Mouse (Mus musculus) kidney, adult 18-20 months (tissue): Measurements from ENCODE around the gene Mrgprd.
A peak's percentile ranks its signal among the peaks of the same experiment; 100 is the strongest.

ENCODE experiments used
- DNase-seq: peaks from one replicate; pipeline ENCODE4 v3.0.0; 2021

Mrgprd gene

DNA sequence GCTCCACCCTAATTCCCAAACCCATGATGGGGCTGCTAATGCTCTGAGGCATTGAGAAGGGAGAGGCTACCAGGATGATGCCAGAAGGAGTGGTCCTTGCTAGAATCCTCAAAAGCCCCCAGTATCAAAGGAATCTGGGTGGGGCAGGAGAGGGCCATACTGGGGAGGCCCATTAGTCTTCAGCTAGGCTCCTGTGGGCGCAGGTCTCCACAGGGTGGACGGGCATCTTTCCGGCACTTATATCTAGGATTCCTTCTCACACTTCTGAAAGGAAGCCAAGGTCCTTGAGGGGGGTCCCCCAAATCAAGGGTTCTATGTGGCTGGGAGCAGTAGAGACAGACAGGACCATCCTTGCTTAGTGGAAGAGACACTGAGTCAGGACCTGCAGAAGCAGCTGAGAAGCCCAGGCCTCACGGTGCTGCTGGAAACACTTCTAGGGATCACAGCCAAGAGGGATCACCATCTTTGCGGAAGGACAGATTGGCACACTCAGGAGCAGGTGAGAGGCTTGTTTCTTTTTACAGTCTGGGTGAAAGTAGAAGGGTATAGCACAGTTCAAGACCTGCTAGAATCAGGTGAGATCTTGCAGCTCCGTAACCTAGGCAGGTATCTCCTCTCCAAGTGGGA, at the start of gene Mrgprd:
Gene Mrgprd (plus strand): TSS at position 51 of the 627 bp plus-strand sequence.
- DNase-seq: no peak

DNA sequence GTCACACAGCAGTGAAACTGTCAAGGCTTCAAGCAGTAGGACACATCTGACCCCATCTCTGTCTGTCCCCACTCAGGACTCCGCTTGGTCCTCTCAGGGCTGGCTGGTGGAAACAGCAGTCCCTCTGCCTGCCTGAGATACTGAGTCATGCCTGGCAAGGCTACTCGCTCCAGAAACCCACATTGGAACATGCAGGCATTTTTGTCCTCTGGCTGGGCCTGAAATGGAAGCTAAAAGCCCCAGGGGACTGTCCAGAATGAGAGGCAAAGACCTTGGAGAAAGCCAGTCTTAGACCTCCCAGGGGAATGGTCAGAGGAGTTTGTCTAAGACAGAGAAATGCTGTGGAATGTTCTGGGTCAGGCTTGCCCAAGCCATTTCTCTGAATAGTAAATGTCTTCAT, 48.6 kb upstream of the Mrgprd start:
- peak; percentile 12 for DNase-seq

DNA sequence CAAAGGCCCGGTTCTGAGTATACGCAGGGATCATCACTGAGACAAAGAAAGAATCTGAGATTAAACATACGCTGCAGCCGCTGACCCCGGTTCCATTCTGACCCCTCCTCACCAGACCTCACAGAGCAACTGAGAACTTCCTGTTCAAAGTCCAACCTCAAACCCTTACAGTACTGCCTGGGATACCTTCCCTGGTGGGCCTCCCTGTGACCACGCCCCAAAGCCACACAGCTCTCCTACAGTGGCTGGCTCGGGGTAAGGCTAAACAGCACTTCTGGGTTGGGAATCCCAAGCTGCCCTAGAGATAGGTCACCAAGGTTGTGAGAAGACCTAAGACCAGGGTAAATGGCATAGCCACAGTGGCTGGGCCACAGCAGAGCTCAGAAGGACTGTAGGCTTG, 45.7 kb upstream of the Mrgprd start:
- DNase-seq: no peak

DNA sequence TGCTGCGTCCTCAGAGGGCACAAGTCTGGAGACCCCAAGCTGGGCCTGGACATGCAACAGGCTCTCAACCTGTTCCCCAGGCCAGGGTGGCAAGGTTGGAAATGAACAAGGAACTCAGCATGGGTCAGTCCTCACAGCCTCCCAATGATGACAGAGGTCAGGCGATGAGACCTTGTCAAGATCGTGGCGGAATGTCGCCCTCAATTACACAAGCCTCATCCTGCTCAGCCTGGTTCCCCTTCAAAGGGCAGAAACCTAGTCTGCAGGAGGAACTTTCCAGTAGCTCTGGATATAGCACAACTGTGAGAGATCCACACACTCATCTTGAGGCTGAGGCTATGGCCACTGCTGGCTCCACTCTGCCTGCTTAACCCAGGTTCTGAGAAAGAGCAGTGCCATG, 43.7 kb upstream of the Mrgprd start:
- DNase-seq: no peak

DNA sequence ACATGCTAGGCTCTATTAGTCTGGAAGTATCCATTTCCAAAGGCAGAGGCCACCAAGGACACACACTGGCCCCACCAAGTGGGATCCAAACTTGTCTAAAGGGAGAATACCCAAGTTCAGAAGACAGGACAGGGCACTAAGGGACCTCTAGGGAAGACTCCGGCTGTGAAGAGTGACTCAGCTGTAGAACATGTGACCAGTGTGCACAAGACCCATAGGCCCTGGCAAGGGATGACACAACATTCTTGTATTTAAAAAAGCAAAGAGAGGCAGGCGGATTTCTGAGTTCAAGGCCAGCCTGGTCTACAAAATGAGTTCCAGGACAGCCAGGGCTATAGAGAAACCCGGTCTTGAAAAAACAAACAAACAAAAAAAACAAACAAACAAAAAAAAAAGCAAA, 39.1 kb upstream of the Mrgprd start:
- DNase-seq: no peak

DNA sequence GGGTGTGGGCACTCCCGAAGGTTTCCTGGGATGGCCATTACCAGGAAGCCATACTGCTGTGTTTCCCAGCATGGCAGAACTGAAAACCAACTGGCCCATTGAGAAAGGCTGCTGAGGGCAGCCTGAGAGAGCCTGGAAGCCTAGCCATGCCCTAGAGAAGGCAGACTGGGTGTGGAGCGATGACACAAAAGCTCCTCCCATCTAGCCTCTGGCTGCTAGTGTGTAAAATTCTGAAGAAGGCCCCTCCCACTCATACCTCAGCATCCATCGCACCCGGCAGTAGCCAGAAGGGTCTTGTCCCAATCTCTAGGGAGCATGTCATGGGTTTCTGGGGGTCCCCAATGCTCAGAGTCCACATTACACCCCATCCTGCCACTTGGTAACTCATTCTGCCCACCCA, 33.2 kb upstream of the Mrgprd start:
- DNase-seq: no peak

DNA sequence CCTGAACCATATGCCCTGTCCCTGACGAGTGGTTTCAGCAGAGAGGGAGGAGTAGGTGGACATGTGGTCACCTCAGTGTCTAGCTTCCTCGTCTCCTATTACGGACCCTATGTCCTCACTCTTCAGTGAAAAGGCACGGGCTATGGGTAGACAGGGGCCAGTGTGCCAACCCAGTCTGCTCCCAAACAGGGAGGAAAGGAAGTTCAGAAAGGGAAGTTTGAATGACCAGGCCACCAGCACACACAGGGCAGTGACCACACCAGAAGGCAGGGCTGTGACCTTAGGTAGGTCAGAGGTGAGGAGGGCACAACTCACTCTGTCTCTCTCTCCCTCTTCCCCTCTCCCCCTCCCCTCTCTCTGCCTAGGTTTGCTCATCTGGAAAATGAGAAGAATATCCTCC, 31.6 kb upstream of the Mrgprd start:
- no peak for DNase-seq

DNA sequence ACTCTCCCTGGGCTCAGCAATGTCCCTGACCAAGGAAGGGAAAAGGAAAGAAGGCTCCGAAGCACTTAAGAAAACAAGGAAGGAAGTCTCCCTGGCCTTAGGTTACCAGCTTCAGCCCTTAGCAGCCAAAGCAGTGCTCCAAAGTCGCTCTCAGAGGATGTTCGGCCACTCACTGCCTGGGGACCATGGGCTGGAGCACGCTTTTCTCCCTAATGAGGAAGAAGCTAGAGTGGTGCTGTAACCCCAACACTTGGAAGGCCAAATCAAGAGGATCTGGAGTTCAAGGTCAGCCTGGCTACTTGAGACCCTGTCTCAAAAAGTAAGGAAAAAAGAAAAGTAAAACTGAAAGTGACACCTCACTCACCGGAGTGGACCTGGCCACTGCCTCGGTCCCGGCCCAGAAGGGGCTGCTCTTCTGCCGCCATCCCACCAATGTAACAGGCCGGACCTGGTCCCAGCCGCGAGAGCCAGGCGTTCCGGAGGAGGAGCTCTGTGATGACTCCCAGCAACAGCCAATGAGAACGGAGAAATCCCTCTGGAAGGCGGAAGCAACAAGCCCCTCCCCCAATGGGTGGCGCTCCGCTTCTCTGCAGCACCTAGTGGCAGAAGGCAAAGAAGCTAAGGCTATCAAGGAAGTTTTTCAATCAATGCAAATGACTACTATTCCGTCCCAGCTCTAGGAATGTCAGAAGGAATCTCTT, 31.0 kb upstream of the Mrgprd start, which contains the start of gene Tpcn2:
Gene Tpcn2 (minus strand): TSS at position 525 of the 701 bp plus-strand sequence.
- peak; percentile 92 for DNase-seq

DNA sequence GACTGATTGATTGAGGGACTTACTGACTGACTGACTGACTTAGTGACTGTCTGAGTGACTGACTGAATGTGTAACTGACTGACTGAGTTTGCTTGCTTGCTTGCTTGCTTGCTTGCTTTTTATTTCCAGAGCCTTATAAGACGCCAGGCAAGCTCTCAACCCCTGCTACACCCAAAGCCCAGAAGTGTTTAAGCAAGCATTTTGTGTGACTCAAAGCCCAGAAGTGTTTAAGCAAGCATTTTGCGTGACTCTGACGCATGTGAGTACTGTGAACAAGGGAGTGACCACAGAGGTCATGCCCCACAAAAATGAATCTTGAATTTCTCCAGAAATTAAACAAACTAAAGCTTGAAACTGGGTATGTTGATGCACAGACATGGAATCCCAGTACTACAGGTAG, 30.3 kb upstream of the Mrgprd start:
- DNase-seq: no peak

DNA sequence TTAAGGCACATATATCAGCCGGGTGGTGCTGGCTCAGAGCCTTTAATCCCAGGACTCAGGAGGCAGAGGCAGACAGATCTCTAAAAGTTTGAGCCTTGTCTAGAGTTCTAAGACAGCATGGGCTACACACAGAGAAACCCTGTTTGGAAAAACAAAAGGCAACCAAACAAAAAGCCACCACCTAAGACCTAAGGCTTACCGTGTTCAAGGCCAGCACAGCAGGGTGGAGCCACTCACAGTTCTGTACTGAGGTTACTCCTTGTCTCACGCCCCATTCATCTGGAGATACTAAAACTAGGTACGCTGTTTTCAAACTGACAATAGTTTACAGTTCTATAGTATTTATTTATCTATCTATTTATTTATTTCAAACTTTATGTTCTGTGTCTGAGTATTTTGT, 29.2 kb upstream of the Mrgprd start:
- no peak for DNase-seq

DNA sequence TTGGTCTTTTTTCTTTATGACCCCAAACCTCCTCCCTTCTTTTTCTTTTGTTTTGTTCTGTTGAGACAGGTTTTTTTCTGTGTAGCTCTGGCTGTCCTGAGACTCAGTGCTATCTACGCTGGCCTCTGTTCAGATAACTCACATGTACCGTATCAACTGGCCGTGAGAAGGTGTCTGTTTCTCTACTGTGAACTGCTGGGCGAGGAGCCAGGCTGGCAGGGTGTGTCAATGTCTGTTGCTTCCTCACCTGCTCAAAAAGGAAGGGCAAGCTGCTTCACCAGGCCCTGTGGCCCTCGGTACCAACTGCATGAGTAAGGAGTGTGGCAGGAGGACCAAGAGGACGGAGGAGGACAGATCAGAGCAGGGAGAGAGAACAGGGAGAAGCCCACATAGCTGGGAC, 27.2 kb upstream of the Mrgprd start:
- DNase-seq: no peak

DNA sequence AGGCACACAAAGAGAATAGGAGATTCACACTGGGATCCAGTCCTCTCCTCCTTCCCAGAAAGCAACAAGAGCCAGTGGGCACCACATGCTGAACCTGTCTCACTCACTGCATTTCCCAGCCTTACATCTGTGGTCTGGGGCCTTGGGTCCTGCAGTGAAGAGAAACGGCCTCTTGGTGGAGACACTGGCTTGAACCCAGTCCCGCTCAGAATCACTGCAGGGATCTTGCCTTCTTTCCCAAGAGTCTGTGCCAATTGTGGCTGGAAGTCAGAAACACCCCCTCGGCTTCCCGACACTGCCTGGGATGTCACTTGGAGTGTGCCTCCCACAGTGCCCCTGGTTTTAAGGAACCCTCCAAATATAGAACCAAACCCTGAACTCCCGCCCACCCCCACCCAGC, 25.3 kb upstream of the Mrgprd start:
- DNase-seq: no peak

DNA sequence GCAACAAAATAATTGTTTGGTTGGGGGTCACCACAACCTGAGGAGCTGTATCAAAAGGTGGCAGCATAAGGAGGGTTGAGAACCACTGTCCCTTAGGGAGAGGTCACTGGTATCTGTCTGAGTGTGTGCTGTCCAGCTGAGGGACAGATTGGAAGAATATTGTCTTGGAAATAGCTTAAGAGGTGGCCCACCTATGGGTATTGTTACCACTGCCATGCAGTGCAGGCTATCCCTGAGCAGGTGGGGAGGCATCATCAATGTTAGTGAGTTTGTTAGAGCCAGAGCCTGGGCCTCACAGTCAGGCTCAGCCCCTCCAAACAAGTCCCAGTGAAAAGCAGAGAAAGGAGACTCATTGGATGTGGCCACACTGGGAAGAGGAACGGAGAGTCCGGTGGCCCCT, 22.8 kb upstream of the Mrgprd start:
- no peak for DNase-seq

DNA sequence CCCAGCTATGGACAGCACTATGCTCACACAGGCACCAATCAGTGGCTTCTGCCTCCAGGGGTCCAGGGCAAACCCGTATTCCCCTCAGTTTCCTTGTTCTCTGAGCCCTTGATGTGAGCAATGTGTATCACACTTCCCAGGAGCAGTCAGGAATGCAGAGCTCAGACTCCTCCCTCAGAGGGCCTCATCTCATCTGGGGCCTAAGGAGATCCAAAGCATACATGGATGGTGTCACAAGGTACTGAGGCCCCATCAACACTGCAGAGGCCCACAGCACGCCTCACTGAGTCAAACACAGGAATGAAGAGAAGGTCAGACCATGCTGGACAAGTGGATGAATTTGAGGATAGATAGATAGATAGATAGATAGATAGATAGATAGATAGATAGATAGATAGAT, 21.9 kb upstream of the Mrgprd start:
- no peak for DNase-seq

DNA sequence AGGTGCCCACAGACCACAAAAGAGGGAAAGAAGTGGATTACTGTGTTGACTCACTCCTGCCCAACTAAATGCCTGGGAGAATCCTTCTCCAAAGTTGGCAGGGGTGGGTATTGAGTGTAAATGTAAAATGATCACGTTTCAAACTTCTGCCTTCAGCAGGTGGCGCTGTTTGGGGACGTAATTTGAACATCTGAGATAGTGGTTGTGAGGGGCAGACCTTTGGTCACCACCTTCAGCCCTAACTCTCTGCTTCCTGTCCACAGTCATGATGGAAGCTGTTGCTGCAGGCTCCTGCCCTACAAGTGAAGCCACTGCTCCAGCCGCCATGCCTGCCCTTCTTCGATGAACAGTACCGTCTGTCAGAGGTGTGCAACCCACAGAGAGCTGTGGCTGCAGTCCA, 20.8 kb upstream of the Mrgprd start:
- DNase-seq: no peak

DNA sequence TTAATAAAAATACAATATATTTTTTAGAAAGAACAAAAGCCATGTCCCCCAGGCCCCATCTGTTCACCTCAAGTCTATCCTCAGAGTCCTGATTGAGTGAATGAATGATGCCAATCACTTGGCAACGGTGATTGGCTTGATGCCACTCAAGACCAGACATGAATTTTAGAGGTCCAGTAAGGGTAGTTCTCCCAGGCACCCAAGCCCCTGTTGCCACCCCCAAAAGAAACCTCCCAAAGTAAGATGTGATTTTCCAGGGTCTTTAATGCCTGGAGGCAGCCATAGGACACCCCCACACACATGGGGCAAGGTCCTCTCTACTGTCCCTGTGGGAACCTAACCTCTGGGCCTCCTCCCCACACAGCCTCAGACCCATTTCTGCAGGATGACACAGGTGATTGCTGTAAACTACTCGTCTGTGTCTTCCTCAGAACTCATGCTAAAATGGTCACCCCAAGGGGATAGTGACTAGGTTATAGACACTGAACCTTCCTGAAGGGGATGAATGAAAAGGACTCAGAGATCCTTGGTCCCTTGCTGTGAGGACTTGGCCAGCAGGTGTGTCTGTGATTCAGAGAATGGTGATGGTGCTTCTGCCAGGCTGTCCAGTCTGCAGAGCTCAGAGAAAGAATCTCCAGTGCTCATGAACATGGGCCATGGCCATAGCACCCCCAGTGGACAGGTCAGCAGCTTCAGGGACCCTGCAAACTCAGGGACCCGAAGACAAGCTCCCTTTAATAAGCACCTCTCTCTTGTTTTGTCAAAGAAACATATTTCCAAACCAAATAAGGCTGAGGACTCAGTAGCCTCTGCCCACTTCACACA, 15.8 kb upstream of the Mrgprd start:
- DNase-seq: no peak

DNA sequence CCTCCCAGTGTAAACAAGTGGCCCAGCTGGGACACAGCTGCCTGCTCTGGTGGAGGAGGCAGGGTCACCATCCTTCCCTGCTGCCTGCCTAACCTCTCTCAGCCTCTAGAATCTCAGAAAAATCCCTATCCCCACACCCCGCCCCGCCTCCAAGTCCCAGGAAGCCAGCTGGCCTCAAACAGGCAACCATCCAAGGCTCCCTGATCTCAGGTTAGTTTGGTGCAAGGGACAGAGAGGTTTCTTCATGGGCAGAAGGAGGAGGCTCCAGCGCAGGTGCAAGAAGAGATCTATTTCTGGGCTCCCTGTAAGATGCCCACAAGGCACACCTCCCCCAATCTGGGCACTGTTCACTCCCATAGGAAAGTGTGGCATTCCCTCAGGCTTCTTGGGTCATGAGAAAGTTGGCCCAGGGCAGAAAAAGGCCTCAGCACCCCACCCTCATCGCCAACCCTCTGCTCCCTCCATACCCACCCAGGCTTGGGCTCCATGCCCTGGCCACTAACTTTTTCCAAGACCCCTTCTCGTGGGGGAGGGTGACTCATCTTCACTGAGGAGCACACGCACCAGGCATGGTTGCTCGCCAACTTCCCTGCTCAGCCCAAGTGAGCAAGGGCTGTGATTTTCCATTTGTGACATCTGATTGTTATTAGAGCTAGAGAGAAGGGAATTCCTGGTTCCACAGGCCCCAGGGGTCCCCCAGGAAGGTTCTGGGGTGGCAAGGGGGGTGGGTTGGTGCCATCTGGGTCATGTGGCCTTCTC, 14.9 kb upstream of the Mrgprd start:
- DNase-seq: no peak

DNA sequence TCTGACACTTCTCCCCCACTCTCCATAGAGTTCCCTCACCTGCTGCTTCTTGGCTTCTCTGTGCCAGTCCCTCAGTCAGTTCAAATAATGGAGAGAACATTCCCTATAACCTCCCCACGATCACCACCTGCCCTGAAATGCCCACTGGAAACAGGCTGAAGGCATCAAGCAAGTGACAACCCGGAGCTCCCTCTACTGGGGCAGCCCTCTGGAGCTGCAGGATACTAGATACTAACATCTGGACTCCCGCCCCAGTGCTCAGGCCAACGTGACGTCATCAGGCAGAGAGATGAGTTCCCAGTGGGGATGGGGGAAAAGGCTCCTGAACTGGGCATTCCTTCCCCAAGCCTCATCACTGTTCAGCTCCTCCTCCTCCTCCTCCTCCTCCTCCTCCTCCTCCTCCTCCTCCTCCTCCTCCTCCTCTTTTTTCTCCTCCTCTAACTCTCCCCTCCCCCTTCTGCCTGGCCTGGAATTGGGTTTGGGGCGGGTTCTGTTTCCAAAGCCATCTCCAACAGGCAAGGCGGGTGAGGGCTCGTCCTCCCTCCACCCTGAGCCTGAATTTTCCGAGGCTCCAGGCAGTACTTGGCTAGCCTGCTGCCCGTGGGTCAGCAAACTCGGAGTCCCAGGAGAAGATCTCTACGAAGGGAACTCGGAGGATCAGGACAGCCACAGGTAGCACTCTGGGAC, 14.2 kb upstream of the Mrgprd start, which contains the start of gene Mrgprf:
Gene Mrgprf (plus strand): TSS at position 508 of the 687 bp plus-strand sequence.
- no peak for DNase-seq

DNA sequence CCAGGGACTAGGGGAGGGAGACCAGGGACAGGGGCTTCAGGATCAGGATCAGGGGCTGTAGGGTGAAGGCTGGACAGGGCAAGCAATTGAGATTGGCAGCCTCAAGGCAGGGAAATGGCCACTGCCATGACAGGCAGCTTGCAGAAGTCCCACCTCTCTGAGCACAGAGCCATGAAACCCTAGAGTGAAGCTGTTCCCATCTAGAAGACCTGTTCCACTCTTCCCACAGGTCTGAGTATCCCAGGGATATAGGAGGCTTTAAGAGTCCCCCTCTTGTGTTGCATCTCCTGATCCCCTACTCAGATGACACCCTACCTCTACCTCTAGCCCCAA, 13.7 kb upstream of the Mrgprd start:
- DNase-seq: no peak

DNA sequence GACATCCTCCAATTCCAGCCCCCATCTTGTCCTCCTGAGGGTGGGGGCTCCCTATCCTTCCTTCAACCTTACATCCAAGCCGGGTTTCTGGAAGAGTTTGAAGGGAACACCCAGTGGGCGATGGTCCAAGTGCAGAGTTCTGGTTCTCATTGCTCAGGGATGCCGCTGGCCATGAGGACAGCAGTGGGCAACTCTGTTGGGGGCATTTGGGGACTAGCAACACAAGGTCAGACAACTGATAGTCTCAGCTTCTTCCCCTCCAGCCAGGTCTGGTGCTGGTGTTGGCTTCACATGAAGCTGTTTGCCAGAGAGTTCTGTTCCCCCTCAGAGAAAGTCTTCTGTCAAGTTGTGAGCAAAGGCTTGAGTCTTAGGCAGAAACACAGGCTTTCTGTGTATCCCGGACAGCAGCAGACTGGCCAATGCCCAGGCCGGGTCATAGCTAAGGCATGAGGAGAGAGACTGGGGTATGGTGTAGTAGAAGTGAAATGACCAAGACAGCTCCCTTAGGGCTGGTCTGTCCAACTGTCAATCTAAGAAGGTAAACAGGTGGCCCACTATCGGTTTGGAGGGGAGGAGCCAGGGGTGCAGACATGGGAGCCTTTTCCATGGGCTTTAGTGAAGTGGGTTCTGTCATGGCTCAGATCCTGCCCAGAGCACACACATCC, 13.2 kb upstream of the Mrgprd start:
- no peak for DNase-seq

DNA sequence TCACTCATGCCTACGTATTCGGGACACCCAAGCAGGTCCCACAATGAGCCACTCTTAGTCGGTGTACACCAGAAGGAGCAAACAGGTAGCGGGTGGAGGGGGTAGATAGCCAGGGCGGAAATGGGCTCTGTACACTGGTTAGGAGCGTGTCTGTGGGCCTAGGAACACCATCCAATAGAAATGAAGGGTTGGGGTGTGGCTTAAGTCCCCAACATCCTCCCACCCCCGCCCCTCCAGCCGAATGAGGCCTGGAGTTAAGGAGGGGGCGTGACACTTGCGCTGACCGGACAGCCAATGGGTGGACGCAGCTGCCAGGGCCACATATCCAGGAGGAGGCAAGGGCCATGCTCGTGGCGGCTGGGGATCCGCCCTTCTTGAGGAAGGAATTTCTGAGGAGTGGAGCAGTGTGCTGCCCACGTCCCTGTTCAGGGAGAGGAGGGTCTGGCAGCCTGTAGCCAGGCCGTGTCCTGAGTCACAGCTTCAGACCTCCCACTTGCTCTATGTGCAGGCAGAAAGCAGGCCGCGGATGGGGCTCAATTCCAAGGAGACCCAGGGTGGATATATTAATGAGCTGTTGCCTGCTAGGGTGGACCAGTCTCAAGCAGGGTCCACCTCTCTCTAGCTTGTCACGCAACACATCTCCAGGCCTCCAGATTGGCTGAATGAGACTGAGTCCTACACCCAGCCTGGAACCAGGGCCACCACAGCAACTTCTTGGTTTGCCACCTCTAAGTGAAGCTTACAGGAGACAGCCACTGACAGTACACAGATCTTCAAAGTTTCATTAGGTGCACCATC, 11.9 kb upstream of the Mrgprd start:
- DNase-seq: peak; percentile 29
